Mouse (Mus musculus) lung, adult 2 months (tissue): ENCODE data around the gene Ptk7.

Experiments
- CTCF ChIP-seq: fragments of 200-500 bp; IDR thresholded peaks from 2 replicates; pipeline ENCODE4 v1.5.1; 2011; ENCODE audit warnings: mild to moderate bottlenecking, low read length, control low read depth; ENCODE audit not compliant: insufficient read depth
- POLR2A ChIP-seq: fragments of 200-500 bp; IDR thresholded peaks from 2 replicates; pipeline ENCODE4 v1.6.1; 2011; ENCODE audit warnings: low read depth, mild to moderate bottlenecking, control low read depth, low read length, borderline replicate concordance; ENCODE audit errors: extremely low read depth

DNA sequence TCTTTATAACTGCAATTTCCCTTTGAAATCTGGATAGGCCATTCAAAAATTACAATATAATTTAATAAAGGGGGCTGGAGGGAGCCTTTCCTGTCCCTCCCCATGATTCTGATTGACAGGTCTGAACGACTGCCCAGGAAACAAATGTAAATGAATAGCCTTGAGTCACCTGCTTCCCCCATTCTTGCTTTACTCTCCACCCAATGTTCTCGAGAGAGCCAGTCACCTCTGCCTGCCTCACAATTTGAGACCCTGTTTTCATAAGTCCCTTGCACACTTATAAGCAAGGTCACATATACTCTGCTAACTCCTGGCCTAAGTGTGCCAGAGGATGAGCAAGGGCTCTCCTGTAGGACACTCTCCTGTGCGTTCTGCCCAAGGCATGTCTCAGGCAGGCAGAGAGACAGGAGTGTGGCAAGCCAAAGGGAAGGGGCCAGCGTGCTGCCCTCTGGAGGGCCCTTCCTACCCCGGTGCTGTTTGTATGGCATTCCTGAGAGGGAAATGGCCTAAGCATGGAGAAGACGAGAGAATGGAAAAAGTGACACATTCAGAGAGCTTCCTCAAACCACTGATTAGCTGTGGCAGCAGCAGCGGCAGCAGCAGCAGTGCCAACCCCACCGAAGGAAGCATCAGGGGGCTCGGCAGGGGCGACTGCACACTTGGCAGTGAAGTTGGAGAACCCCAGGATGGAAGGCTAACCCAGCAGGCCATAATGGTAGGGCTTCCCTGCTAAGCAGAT, 5.3 kb downstream of the Ptk7 start:
- TF ChIP-seq CTCF (no peak), POLR2A (no peak)
